24 mouse cellular contexts compared by ENCODE assay signal in genomic region chr17:3491667-3492066, GRCm38 (mm10). TPM values are rescaled to one million over a fixed set of nuclear protein-coding genes. Genes with fewer than 3 reads are reported as not detected.
"Had no signal": no experiment of that assay in that cellular context is flagged by ENCODE, and none has a peak within 500 bp of the region (broad histone marks: within the 10 kb centered on the region; RNA-seq: fewer than 3 reads in every experiment).

No protein-coding gene starts in this region.

- H3K36me3 ChIP-seq: kidney, embryonic 15.5 days; limb, embryonic 10.5 days; midbrain, embryonic 12.5 days; midbrain, embryonic 15.5 days; neural tube, embryonic 12.5 days; neural tube, embryonic 15.5 days; stomach, embryonic 15.5 days had no signal

- H3K4me1 ChIP-seq: limb, embryonic 10.5 days; limb, embryonic 13.5 days; midbrain, embryonic 12.5 days; midbrain, embryonic 15.5 days; neural tube, embryonic 12.5 days; neural tube, embryonic 15.5 days; stomach, embryonic 15.5 days had no signal

- H3K9me3 ChIP-seq: kidney, embryonic 15.5 days; limb, embryonic 10.5 days; limb, embryonic 13.5 days; midbrain, embryonic 12.5 days; midbrain, embryonic 15.5 days; neural tube, embryonic 12.5 days; neural tube, embryonic 15.5 days; stomach, embryonic 15.5 days had no signal

- DNase-seq: kidney, adult 8-10 months; kidney, postnatal 10 days; kidney, postnatal 4 days; liver; liver, postnatal 0 days; lung, embryonic 14.5 days; retina, postnatal 1 day; right cerebral cortex, postnatal 25 days; spleen, adult 18-20 months; thymus, postnatal 25 days had no signal

- H3K9ac ChIP-seq: kidney, embryonic 15.5 days; limb, embryonic 13.5 days; liver, embryonic 14.5 days; liver, postnatal 0 days; lung, embryonic 14.5 days; midbrain, embryonic 12.5 days; midbrain, embryonic 15.5 days; neural tube, embryonic 12.5 days; neural tube, embryonic 15.5 days; stomach, embryonic 15.5 days had no signal

- H3K27me3 ChIP-seq: kidney, embryonic 15.5 days; limb, embryonic 13.5 days; midbrain, embryonic 12.5 days; midbrain, embryonic 15.5 days; neural tube, embryonic 12.5 days; neural tube, embryonic 15.5 days; stomach, embryonic 15.5 days had no signal

- H3K4me2 ChIP-seq: kidney, embryonic 15.5 days; limb, embryonic 13.5 days; lung, embryonic 14.5 days; midbrain, embryonic 12.5 days; midbrain, embryonic 15.5 days; neural tube, embryonic 12.5 days; neural tube, embryonic 15.5 days; stomach, embryonic 15.5 days had no signal

- ATAC-seq: intestine, postnatal 0 days; liver, postnatal 0 days; lung, postnatal 0 days; midbrain, embryonic 15.5 days had no signal

- H3K4me3 ChIP-seq: kidney, embryonic 15.5 days; limb, embryonic 10.5 days; limb, embryonic 13.5 days; midbrain, embryonic 12.5 days; midbrain, embryonic 15.5 days; neural tube, embryonic 12.5 days; neural tube, embryonic 15.5 days; stomach, embryonic 15.5 days had no signal

- H3K27ac ChIP-seq: kidney, embryonic 15.5 days; limb, embryonic 10.5 days; limb, embryonic 13.5 days; liver, embryonic 14.5 days; macrophage; midbrain, embryonic 12.5 days; midbrain, embryonic 15.5 days; neural tube, embryonic 12.5 days; neural tube, embryonic 15.5 days; stomach, embryonic 15.5 days had no signal

RNA-seq across cellular contexts. Expression of gene Cldn20, which starts 40.7 kb away (rescaled TPM):
- total RNA-seq: layer of hippocampus, postnatal 14 days had no signal
- polyA plus RNA-seq: intestine, postnatal 0 days; liver, postnatal 0 days; lung, embryonic 14.5 days; lung, postnatal 0 days; macrophage; midbrain, embryonic 12.5 days; midbrain, embryonic 15.5 days; neural tube, embryonic 12.5 days; neural tube, embryonic 15.5 days; thymus, postnatal 0 days had no signal
